Mouse (Mus musculus): Measurements from ENCODE around the gene Dhx37. TPM values are rescaled to one million over a fixed set of nuclear protein-coding genes. Genes with fewer than 3 reads are reported as not detected.

The Dhx37 gene
- 10 to 100 TPM; 11.8 to 14.2 (median 12.6) TPM for total RNA-seq (2022)

DNA sequence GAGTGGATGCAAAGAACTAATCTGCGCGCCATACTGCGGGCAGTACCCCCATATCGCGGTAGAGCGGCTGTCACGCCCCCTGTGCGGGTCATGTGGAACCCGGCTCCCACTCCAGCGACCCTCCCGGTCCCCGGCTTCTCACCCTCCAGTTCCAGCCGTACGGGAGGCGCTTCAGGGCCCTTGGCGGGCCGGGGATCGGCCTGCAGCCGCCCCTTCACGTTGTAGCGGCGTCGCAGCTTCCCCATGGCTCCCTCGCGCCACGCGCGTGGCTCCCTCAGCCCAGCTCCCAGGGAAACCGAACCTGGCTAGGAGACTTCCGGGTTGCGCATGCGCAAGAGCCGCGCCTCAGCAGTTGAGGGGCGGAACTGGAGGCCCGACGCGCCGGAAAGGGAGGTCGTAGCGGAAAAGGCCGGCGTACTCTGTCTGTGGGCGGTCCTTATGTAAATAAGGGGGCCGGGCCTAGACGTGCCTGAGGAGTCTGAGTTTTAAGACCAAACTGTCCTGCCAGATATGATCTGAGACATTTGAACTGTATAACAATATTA is at the start of gene Dhx37:
Gene Dhx37, minus strand, starts transcription at position 329 of the 545 bp plus-strand sequence.
- DNase-seq (ENCODE audit: low spot score) = peak; percentile 92

GRCm38 (mm10) chr5:125482474-125482873 is 48.6 kb upstream of the Dhx37 start:
- no peak for DNase-seq (ENCODE audit: low spot score)

DNA sequence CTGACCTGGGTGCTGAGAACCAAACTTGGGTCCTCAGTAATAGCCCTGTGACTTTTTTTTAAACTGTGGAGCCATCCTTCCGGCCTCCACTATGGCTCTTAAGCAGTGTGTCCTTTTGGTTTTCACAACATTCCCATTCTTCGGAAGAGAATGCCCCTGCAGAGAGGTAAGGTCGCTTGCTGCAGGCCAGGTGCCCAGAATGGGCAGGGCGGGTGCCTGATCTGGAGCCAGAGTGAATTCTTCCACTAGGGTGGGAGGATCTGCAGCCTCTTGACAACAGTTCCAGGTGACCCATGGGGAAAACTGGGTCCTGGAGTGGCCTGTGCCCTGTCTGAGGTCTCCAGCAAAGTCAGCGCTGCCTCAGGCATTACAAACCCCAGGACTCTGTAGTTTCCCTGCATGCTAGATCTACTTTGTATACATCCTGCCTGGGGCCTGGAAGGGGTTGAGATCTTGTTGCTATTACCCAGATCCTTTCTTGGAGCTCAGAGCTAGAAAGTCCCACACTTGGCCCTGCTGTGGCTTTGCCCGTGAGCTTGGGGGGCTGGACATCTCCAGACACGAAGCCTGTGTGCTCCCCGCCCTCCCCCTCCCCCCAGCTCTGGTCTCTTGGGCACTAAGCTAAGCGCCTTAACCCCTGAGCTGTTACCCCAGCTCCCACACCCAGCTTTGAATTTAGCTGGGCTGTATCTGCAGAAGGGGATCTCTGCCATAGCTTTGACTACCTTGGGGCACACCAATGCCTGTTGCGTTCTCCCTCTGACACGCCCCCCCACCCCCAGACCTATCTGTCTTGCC is 46.7 kb upstream of the Dhx37 start:
- DNase-seq (ENCODE audit: low spot score) = no peak

DNA sequence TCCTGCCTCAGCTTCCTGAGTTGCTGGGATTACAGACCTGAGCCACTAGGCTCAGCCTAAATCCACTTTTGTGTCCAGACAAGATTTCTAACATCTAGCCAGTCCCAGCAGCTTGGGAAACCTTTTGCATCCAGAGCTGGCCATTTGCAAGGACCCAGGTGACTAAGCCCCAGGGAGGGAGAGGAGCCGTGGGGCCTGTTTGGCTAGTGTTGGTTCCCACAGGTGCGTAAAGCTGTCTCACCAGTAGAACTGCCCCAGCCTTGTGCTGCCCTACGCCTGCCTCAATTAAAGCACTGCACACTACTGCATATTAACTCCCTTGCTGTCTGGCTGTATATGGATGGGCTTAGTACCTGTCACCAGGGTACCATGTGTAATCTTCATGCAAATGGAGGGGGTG is 45.5 kb upstream of the Dhx37 start:
- DNase-seq (ENCODE audit: low spot score) = no peak

DNA sequence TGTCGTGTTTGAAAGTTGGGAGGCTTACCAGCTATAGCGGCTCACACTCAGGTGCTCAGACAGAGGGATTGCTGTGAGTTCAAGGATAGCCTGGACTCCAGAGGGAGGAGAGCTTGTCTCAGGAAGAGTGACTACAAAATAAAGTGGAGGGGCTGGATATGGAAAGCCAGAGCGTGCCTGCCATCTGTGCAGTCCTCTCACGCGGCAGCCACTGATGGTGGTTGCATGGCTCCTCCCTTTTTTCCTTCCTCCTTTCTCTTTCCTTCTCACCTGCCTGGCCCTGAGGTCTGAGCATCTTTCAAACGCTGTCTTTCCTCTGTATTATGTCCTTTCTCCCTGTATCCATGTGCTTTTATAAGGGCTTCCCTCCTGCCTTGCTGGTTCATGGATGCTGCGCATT is 44.1 kb upstream of the Dhx37 start:
- DNase-seq (ENCODE audit: low spot score) = no peak

DNA sequence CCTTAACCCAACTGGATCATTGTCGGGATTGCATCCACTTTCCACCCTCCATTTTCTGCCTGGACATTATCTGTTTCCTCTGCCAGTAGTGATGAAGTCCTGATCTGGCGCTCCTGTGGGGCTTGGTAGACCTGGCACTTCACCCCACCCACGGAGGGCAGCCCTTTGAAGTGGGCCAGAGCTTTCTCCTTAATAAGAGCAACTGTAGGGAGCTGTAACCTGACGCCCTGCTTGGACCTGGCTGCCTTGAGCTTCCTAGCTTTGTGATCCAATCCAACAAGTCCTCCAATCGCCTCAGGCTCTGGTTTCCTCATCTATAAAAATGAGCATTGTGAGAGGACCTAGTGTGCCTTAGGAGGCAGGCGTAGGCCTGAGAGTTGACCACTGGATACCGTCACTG is 43.6 kb upstream of the Dhx37 start:
- DNase-seq (ENCODE audit: low spot score) = no peak

- no peak for DNase-seq (ENCODE audit: low spot score)
Measured at GRCm38 (mm10) chr5:125476799-125477198, 42.9 kb upstream of the Dhx37 start.

- no peak for DNase-seq (ENCODE audit: low spot score)
Measured at GRCm38 (mm10) chr5:125476286-125476625, 42.3 kb upstream of the Dhx37 start.

GRCm38 (mm10) chr5:125475601-125476285 is 41.8 kb upstream of the Dhx37 start, which contains the start of gene Aacs:
Gene Aacs, plus strand, starts transcription at chr5:125475814.
- DNase-seq (ENCODE audit: low spot score) = peak; percentile 97

DNA sequence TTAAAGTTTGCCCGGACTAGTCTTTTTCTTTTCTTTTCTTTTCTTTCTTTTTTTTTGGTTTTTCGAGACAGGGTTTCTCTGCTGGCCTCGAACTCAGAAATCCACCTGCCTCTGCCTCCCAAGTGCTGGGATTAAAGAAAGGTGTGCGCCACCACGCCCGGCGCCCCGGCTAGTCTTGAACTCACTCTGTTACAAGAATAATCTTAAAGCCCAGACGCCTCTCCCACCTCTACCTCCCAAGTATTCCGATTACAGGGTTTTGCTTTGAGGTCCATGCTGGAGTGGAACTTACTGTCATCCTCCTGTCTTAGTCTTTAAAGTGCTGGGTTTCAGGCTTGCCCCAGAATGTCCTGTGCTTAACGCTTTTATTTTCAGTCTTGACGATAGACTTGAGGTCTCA is 41.1 kb upstream of the Dhx37 start:
- no peak for DNase-seq (ENCODE audit: low spot score)

- no peak for DNase-seq (ENCODE audit: low spot score)
Measured at GRCm38 (mm10) chr5:125472796-125473475, 39.0 kb upstream of the Dhx37 start.

- DNase-seq (ENCODE audit: low spot score) = no peak
Measured at GRCm38 (mm10) chr5:125470713-125471112, 36.8 kb upstream of the Dhx37 start.

DNA sequence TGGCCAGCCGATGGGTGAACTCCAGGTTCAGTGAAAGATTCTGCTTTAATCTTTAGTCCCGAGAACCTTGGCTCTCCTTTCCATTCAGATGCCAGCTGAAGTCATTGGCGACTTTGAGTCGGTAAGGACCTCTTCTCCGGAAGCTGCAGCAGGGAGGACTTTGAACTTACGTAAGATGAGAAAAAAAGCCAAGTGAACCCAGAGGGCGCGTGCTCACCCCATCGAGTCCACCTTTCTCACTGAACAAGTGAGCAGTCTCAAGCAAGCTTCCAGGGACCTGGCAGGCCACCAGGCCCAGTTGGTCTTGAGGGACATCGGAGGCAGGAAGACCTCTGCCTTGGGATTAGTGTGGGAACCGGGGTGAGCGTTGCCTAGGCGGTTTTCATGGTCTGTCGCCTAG is 33.3 kb upstream of the Dhx37 start:
- no peak for DNase-seq (ENCODE audit: low spot score)

DNA sequence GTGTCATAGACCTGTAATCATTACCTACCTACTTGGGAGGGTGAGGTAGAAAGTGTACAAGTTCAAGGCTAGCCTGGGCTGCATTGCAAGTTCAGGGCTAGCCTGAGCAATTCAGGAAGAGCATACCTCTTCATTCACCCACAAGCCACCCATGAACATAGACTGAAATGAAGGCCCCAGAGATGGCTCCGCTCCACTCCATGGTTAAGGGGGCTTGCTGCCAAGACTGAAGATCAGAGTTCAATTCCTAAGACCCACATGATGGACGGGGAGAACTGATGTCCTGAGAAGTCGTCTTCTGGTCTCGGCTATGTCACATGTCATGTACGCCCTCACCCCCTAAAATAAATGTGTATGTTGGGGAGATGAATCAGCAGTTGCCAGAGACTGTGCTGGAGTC is 32.6 kb upstream of the Dhx37 start:
- DNase-seq (ENCODE audit: low spot score) = no peak

DNA sequence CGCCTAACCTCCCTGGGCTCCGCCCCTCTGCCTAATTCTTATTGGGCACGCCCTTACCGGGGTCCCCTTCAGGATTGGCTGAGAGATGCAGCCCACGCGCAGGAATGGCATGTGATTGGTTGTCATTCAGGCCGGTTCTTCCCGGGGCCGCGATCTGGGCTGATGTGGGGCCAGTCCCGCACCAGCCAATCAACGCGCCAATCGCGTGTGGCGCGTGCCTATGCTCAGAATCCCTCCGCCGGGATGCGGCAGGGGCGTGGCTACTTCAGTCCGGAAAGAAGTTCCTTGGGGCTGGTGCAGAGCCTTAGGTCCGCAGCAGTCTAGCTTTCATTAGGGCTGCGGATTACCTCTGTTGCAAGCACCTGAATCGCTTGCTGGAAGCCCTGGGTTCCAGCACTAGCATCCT is 31.8 kb upstream of the Dhx37 start:
- peak; percentile 93 for DNase-seq (ENCODE audit: low spot score)

DNA sequence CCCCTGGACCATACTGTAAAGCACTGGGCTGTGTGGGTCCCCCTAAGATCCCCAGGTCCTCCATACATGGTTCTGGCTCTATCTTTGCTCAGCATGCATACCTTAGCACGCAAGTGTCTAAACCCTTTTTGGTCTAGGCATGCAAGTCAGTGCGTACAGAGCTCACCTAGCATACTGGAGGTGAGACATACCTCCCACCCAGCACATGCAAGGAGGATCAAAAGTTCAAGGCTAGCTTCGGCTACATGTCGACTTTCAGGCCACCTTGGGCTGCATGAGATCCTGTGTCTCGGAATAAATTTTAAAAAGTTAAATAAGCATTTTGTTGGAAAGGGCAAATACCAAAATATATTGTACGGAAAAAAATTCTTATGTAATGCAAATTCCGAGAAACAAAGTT is 31.3 kb upstream of the Dhx37 start:
- no peak for DNase-seq (ENCODE audit: low spot score)

DNA sequence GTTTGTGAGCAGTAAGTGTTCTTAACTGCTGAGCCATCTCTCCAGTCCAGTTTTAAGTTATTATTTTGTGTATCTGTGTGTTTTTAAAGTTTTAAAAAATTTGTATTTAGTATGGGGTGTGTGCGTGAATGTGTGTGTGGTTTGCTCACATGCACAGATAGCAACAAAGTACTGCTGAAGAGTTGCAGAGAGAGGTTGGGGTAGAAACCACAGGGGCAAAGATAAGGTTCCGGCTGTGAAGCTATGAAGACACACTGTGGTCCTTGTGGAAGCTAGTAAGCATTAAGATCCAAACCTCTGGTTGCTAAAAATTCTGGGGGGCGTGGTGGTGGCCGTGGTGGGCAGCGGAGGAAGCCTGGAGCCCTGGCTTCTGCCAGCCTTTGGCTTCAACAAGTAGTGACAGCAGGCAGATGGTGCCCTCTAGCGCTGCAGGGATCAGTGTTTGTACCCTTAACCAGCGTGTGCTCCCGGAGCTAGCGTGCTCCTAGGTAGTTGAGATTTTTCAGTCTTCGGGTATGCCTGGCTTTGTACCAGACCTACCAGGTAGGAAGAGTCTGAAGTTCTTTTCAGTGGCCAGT is 28.0 kb upstream of the Dhx37 start:
- DNase-seq (ENCODE audit: low spot score) = peak; percentile 34

DNA sequence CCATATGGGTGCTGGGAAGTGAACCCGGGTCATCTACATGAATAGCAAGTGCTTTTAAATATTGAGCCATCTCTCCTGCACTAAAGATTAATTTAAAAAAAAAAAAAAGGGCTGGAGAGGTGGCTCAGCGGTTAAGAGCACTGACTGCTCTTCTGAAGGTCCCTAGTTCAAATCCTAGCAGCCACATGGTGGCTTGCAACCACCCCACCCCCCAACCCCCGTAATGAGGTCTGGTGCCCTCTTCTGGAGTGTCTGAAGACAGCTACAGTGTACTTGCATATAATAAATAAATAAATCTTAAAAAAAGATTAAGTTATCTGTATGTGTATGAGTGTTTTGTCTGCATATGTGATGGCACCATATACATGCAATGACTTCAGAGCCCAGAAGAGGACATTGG is 26.7 kb upstream of the Dhx37 start:
- no peak for DNase-seq (ENCODE audit: low spot score)

DNA sequence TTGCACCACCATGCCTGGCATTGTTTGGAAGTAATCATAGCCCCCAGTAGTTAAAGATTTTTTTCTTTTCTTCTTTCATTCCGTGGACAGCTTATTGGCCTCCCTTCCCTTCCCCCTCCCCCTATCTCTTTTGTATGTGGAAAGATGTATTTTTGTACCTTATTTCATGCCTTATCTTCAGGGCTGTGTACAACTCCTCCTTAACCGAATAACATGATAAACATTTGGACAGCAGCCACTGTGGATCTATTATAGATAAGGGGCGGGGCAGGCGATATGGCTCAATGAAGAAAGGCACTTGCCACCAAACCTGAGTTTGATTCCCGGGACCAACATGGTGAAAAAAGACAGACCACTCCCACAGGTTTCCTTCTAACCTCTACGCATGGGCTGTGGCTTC is 23.6 kb upstream of the Dhx37 start:
- DNase-seq (ENCODE audit: low spot score) = no peak

DNA sequence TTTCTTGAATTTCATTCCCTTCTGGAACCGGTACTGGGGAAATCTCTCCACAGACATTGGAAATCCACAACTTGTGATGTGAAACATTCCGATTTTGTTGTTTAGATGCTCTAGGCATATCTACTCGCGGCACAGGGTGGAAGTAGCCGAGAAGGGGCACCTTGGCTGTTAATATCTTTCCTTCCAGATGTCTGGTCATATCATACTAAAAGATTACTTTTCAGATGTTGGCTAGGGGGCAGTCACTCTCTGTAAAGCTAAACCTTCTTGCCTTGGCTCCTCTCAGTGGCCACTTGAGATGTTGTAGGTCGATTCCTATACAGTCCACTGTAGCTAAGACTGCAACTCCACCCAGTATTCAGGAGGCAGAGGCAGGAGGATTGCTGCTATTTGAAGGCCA is 22.2 kb upstream of the Dhx37 start:
- no peak for DNase-seq (ENCODE audit: low spot score)

- no peak for DNase-seq (ENCODE audit: low spot score)
Measured at GRCm38 (mm10) chr5:125452573-125452972, 18.7 kb upstream of the Dhx37 start.

- no peak for DNase-seq (ENCODE audit: low spot score)
Measured at GRCm38 (mm10) chr5:125449306-125449705, 15.4 kb upstream of the Dhx37 start.
